Mouse (Mus musculus) lung, postnatal 0 days (tissue): Measurements from ENCODE around the gene Tmem269. TPM values are rescaled to one million over a fixed set of nuclear protein-coding genes. Genes with fewer than 3 reads are reported as not detected.

Experiments used
- ATAC-seq: fragments of 200-750 bp; cut with Nextera tagmentation; 2 replicates; pipeline ENCODE4 v1.8.0; 2017; ENCODE audit warnings: moderate library complexity
- DNase-seq: peaks from one replicate; pipeline ENCODE4 v3.0.0-alpha.2; 2016; ENCODE audit warnings: low spot score
- H3K27ac ChIP-seq: fragments of 300-500 bp; sonication (generic); 2 replicates; pipeline ENCODE4 v1.5.1; 2014; ENCODE audit warnings: antibody characterized with exemption, mild to moderate bottlenecking, low read length, mixed read lengths
- H3K27me3 ChIP-seq: fragments of 300-500 bp; sonication (generic); replicated peaks from 2 replicates; pipeline ENCODE4 v1.6.1; 2014; ENCODE audit warnings: low read length, mixed read lengths; ENCODE audit not compliant: insufficient read depth
- H3K36me3 ChIP-seq: fragments of 300-500 bp; sonication (generic); 2 replicates; pipeline ENCODE4 v1.6.1; 2014; ENCODE audit warnings: low read length, mixed read lengths; ENCODE audit not compliant: insufficient read depth
- H3K4me1 ChIP-seq: fragments of 300-500 bp; sonication (generic); 2 replicates; pipeline ENCODE4 v1.6.1; 2014; ENCODE audit warnings: antibody characterized with exemption, low read depth, low read length, mixed read lengths; ENCODE audit not compliant: insufficient read depth
- H3K4me2 ChIP-seq: fragments of 300-500 bp; sonication (generic); replicated peaks from 2 replicates; pipeline ENCODE4 v1.6.1; 2014; ENCODE audit warnings: low read depth, mild to moderate bottlenecking, low read length, moderate library complexity, mixed read lengths
- H3K4me3 ChIP-seq: fragments of 300-500 bp; sonication (generic); 2 replicates; pipeline ENCODE4 v1.5.1; 2014; ENCODE audit warnings: low read depth, low read length
- H3K9ac ChIP-seq: fragments of 300-500 bp; sonication (generic); replicated peaks from 2 replicates; pipeline ENCODE4 v1.6.1; 2014; ENCODE audit warnings: low read depth, mild to moderate bottlenecking
- H3K9me3 ChIP-seq: fragments of 300-500 bp; sonication (generic); 2 replicates; pipeline ENCODE4 v1.6.1; 2016; ENCODE audit warnings: low read length, mixed read lengths
- CTCF ChIP-seq: IDR thresholded peaks from 2 replicates; pipeline ENCODE4 v1.5.1; 2016; ENCODE audit warnings: antibody characterized with exemption, mild to moderate bottlenecking
- EP300 ChIP-seq: IDR thresholded peaks from 2 replicates; pipeline ENCODE4 v1.6.1; 2016; ENCODE audit warnings: antibody characterized with exemption, mild to moderate bottlenecking, control low read depth
- WGBS: fragments of 180-500 bp; shearing (Covaris S2); extraction: QIAGEN DNeasy Blood & Tissue Kit; methylation state at CpG from one replicate; pipeline ENCODE4 v1.1.7; 2014; 5-methylcytosine and 5-hydroxymethylcytosine counted together
- polyA plus RNA-seq: library from polyadenylated mRNA; unstranded; fragments of >200 nt; fragmentation: Nextera tagmentation; extraction: Ambion mirVana; gene quantifications from 2 replicates; pipeline ENCODE4 v1.2.1, GENCODE M21; 2015

Tmem269 gene
- polyA plus RNA-seq, 1 experiment from 2014 or later = 0.10 TPM

DNA sequence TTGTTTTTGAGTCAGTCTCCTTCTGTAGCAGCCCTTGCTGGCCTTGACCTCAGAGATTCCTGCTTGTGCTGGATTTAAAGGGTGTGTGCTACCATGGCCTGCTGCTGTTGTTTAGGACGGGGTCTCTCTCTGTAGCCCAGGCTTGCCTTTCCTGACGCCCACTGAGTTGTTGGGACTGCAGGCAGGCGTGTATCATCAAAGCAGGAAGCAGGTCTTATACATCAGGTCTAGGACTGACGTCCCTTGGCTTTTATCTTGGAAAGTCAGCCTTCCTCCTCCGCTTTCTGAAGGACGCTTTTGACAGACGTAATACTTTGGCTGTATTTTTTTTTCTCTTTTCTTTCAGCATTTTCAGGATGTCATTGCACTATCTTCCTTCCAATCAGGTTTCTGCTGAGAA is 52.1 kb downstream of the Tmem269 start:
- H3K4me2 ChIP-seq = no peak overlapping the region
- H3K9me3 ChIP-seq = no peaks in the 10 kb centered on the region
- no peaks in the 10 kb centered on the region for H3K27me3 ChIP-seq
- 56% methylated on average over 7 of the region's 7 CpGs for WGBS
- no peaks in the 10 kb centered on the region for H3K4me1 ChIP-seq
- ATAC-seq (no peak), DNase-seq (peak; percentile 25)
- no peak overlapping the region for H3K4me3 ChIP-seq
- TF ChIP-seq EP300 (no peak), CTCF (no peak)
- H3K9ac ChIP-seq = no peak overlapping the region
- H3K27ac ChIP-seq = no peak overlapping the region
- H3K36me3 ChIP-seq = peaks cover 10% of the 10 kb centered on the region; the same call in 1 of the 2 replicates

DNA sequence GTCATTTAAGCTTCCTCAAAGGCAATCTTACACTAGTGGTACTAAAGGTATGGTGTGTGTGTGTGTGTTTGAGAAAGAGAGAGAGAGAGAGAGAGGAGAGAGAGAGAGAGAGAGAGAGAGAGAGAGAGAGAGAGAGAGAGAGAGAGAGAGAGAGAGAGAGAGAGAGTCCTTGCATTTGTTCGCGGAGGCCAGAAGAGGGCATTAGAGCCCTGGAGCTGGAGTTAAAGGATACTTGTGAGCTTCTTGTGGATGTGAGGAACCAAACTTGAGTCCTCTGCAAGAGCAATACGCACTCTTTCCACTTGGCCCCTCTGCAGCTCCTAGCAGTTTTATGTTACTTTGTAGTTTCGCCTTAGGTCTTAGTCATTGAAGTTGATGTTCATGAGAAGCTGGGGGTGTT is 55.0 kb downstream of the Tmem269 start:
- H3K9ac ChIP-seq = no peak overlapping the region
- no peaks in the 10 kb centered on the region for H3K9me3 ChIP-seq
- 74% methylated on average over 4 of the region's 4 CpGs for WGBS
- H3K27ac ChIP-seq = no peak overlapping the region
- DNase-seq = no peak
- no peaks in the 10 kb centered on the region for H3K36me3 ChIP-seq
- ATAC-seq = no peak
- H3K4me1 ChIP-seq = no peaks in the 10 kb centered on the region
- H3K27me3 ChIP-seq = no peaks in the 10 kb centered on the region
- H3K4me2 ChIP-seq = no peak overlapping the region
- H3K4me3 ChIP-seq = no peak overlapping the region
- no peak for TF ChIP-seq EP300
- peak; percentile 28 for TF ChIP-seq CTCF

DNA sequence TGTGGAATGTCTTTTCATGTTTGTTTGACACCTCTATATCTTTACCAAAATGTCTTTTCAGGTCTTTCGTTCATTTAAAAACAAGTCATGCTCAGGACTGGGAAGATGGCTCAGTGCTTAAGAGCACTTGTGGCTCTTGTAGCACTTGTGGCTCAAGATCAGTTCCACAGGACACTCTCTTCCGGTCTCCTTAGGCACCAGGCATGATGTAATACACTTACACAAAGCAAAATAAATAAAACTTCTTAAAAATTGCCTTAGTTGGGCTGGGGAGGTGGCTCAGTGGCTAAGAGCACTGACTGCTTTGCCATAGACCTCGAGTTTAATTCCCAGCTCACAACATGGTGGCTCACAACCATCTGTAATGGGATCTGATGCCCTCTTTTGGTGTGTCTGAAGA is 56.7 kb downstream of the Tmem269 start:
- Histone ChIP-seq H3K4me2 (no peak overlapping the region), H3K4me3 (no peak overlapping the region), H3K9me3 (no peaks in the 10 kb centered on the region), H3K9ac (no peak overlapping the region), H3K27me3 (no peaks in the 10 kb centered on the region), H3K36me3 (no peaks in the 10 kb centered on the region), H3K27ac (no peak overlapping the region), H3K4me1 (no peaks in the 10 kb centered on the region)
- peak; percentile 67 for TF ChIP-seq EP300
- TF ChIP-seq CTCF = no peak
- WGBS = 34% methylated on average over 3 of the region's 3 CpGs
- peak; percentile 75 for DNase-seq
- 0 out of 2 replicates have a peak, but pooled peaks have one; percentile 20 for ATAC-seq

DNA sequence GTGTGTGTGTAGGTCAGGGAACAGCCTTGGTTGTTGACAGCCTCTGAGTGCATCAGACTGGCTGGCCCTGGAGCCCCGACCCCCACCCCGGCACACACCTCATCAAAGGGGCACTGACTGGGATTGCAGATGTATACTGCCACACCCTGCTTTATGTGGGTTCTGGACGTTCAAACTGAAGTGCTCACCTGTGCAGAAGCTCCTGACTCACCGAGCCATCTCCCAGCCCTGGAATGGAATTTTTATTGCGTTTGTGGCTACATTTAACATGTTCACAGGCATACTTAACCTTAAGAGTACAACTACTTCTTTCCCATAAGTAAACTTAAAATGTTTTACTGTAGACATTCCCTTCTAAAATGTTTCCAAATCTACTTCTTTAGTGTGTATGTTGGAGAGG is 60.1 kb downstream of the Tmem269 start:
- WGBS = 43% methylated on average over 5 of the region's 5 CpGs
- ATAC-seq (peak; percentile 94), DNase-seq (peak; percentile 92)

DNA sequence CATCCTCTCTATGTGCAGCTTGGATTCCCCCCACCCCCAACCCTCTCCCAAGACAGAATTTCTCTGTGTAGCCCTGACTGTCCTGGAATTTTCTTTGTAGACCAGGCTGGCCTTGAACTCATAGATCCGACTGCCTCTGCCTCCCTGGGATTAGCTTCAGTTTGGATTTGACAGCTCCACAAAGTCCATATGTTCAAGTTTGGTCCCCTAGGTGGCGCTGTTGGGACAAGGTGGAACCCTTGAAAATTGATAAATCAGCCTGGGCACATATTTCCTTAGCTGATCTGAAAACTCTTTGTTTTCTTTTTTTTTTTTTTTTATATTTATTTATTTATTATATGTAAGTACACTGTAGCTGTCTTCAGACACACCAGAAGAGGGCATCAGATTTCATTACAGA is 60.8 kb downstream of the Tmem269 start:
- H3K9ac ChIP-seq = no peak overlapping the region
- no peaks in the 10 kb centered on the region for H3K36me3 ChIP-seq
- WGBS = 34% methylated on average over 2 of the region's 2 CpGs
- no peak overlapping the region for H3K4me3 ChIP-seq
- no peaks in the 10 kb centered on the region for H3K27me3 ChIP-seq
- H3K9me3 ChIP-seq = no peaks in the 10 kb centered on the region
- H3K4me1 ChIP-seq = no peaks in the 10 kb centered on the region
- peak; percentile 43 for DNase-seq
- no peak for ATAC-seq
- H3K27ac ChIP-seq = no peak overlapping the region
- TF ChIP-seq EP300 (no peak), CTCF (peak; percentile 71)
- no peak overlapping the region for H3K4me2 ChIP-seq

More for the DNA sequence above, 60.1 kb downstream of the Tmem269 start:
- no peaks in the 10 kb centered on the region for H3K4me1 ChIP-seq
- no peak overlapping the region for H3K27ac ChIP-seq
- no peaks in the 10 kb centered on the region for H3K27me3 ChIP-seq
- TF ChIP-seq CTCF = no peak
- TF ChIP-seq EP300 = peak; percentile 98
- no peak overlapping the region for H3K4me3 ChIP-seq
- no peak overlapping the region for H3K4me2 ChIP-seq
- no peaks in the 10 kb centered on the region for H3K36me3 ChIP-seq
- H3K9me3 ChIP-seq = no peaks in the 10 kb centered on the region
- H3K9ac ChIP-seq = no peak overlapping the region

Other genes starting within 250 kb of the Tmem269 start
- 16.7 and 20.4 TPM in 2 replicates for gene Slc2a1, start 109.5 kb downstream of the Tmem269 start, polyA plus RNA-seq
- gene Zfp691, start 44.0 kb downstream of the Tmem269 start, polyA plus RNA-seq = 4.6 and 5.8 TPM in 2 replicates
- 1.9 and 2.2 TPM in 2 replicates for gene Ermap, start 28.2 kb downstream of the Tmem269 start, polyA plus RNA-seq
- 99.9 and 101 TPM in 2 replicates for gene Svbp, start 22.9 kb downstream of the Tmem269 start, polyA plus RNA-seq
- 16.9 and 21.1 TPM in 2 replicates for gene AU022252, start 14.5 kb upstream of the Tmem269 start, polyA plus RNA-seq
- gene P3h1, start 14.7 kb upstream of the Tmem269 start, polyA plus RNA-seq = 29.4 and 32.2 TPM in 2 replicates
- gene Cldn19, start 37.2 kb upstream of the Tmem269 start, polyA plus RNA-seq = not detected in 2 replicates
- 391 and 412 TPM in 2 replicates for gene Ybx1, start 76.4 kb upstream of the Tmem269 start, polyA plus RNA-seq
- 25.7 and 25.8 TPM in 2 replicates for gene Ppih, start 102.3 kb upstream of the Tmem269 start, polyA plus RNA-seq
- gene Ccdc30, start 197.3 kb upstream of the Tmem269 start, polyA plus RNA-seq = 7.3 and 7.8 TPM in 2 replicates
- gene Ppcs, start 204.2 kb upstream of the Tmem269 start, polyA plus RNA-seq = 28.4 and 30.5 TPM in 2 replicates
- gene Zmynd12, start 204.6 kb upstream of the Tmem269 start, polyA plus RNA-seq = 2.9 and 3.3 TPM in 2 replicates